ENCODE assay signal across 8 mouse cellular contexts in genomic region chr12:72285366-72286345, GRCm38 (mm10).
DNase-seq lines count a peak whose midpoint lies in the region; ATAC-seq and TF ChIP-seq lines count a peak whose summit lies in the region.

No protein-coding gene starts in this region.

- no peaks in the 10 kb centered on the region for H3K9me3 ChIP-seq in forebrain, embryonic 15.5 days
- no peaks in the 10 kb centered on the region for H3K9me3 ChIP-seq in forebrain, embryonic 10.5 days
- H3K9me3 ChIP-seq in midbrain, postnatal 0 days (ENCODE audit: low read length), result no peaks in the 10 kb centered on the region

- H3K36me3 ChIP-seq in forebrain, embryonic 15.5 days, result no peaks in the 10 kb centered on the region
- H3K36me3 ChIP-seq in forebrain, embryonic 10.5 days (replicated peaks), result no peaks in the 10 kb centered on the region
- no peaks in the 10 kb centered on the region for H3K36me3 ChIP-seq in midbrain, postnatal 0 days (ENCODE audit: insufficient read depth, low read length)

- H3K4me3 ChIP-seq in forebrain, embryonic 15.5 days, result 0 out of 2 replicates have a peak overlapping the region, but pooled peaks have one; percentile 10
- no peak overlapping the region for H3K4me3 ChIP-seq in forebrain, embryonic 10.5 days
- no peak overlapping the region for H3K4me3 ChIP-seq in midbrain, postnatal 0 days (ENCODE audit: low read depth, low read length)

- H3K27me3 ChIP-seq in forebrain, embryonic 15.5 days, result no peaks in the 10 kb centered on the region
- no peaks in the 10 kb centered on the region for H3K27me3 ChIP-seq in forebrain, embryonic 10.5 days (ENCODE audit: poor library complexity, severe bottlenecking)
- H3K27me3 ChIP-seq in midbrain, postnatal 0 days (ENCODE audit: insufficient read depth, low read length), result no peaks in the 10 kb centered on the region

- DNase-seq in forebrain, embryonic 10.5 days (ENCODE audit: extremely low spot score, low spot score), result no peak
- DNase-seq in cerebellum, postnatal 4 days (ENCODE audit: low spot score in 2 of 2), result peak; percentile 36 to 65
- DNase-seq in layer of hippocampus, postnatal 10 days (ENCODE audit: low spot score in 2 of 2), result peak; percentile 67 to 74
- peak; percentile 89 for DNase-seq in midbrain, postnatal 0 days (ENCODE audit: low spot score)
- no peak for DNase-seq in thymus, postnatal 10 days (ENCODE audit: low spot score in 2 of 2)
- no peak for DNase-seq in B cell, adult 2 months

- TF ChIP-seq CTCF in midbrain, postnatal 0 days (IDR thresholded peaks at IDR 0.05), result peak; percentile 75

- WGBS in forebrain, embryonic 15.5 days, result 56% methylated on average over 25 of the region's 25 CpGs
- 89% methylated on average over 25 of the region's 25 CpGs for WGBS in forebrain, embryonic 10.5 days
- WGBS in midbrain, postnatal 0 days, result 51% methylated on average over 25 of the region's 25 CpGs

- H3K27ac ChIP-seq in forebrain, embryonic 15.5 days (replicated peaks), result peak overlapping the region; percentile 78
- no peak overlapping the region for H3K27ac ChIP-seq in forebrain, embryonic 10.5 days
- peak overlapping the region; percentile 47 for H3K27ac ChIP-seq in midbrain, postnatal 0 days (ENCODE audit: low read depth, low read length)

- H3K9ac ChIP-seq in forebrain, embryonic 15.5 days (replicated peaks), result no peak overlapping the region
- H3K9ac ChIP-seq in midbrain, postnatal 0 days (replicated peaks; ENCODE audit: low read length, poor library complexity, severe bottlenecking), result no peak overlapping the region

- ATAC-seq in forebrain, embryonic 15.5 days (replicated peaks), result peak; percentile 93
- ATAC-seq in midbrain, postnatal 0 days (ENCODE audit: low FRiP score), result peak; percentile 77; the same call in 1 of the 2 replicates
- ATAC-seq in megakaryocyte progenitor cell, adult 5-6 weeks (replicated peaks; ENCODE audit: poor library complexity), result no peak

- peak overlapping the region; percentile 31; the same call in 1 of the 2 replicates for H3K4me2 ChIP-seq in forebrain, embryonic 15.5 days (replicated peaks)
- H3K4me2 ChIP-seq in midbrain, postnatal 0 days (ENCODE audit: low read depth, low read length, poor library complexity, severe bottlenecking), result peak overlapping the region; percentile 34

- H3K4me1 ChIP-seq in forebrain, embryonic 15.5 days, result peaks cover 15% of the 10 kb centered on the region
- H3K4me1 ChIP-seq in forebrain, embryonic 10.5 days, result no peaks in the 10 kb centered on the region
- no peaks in the 10 kb centered on the region; the same call in 1 of the 2 replicates for H3K4me1 ChIP-seq in midbrain, postnatal 0 days (ENCODE audit: insufficient read depth, low read length)

Comparison
In these comparisons a context has a peak if more than half of its experiments do, and no peak if none do; other contexts are left out.
1. DNase-seq: peak in cerebellum, postnatal 4 days (2 of 2), layer of hippocampus, postnatal 10 days (2 of 2) and midbrain, postnatal 0 days (single experiment); none in forebrain, embryonic 10.5 days (single experiment), thymus, postnatal 10 days (0 of 2) and B cell, adult 2 months (0 of 2).